Mouse (Mus musculus): ENCODE results near the gene Hoxd8. TPM values are rescaled to one million over a fixed set of nuclear protein-coding genes. Genes with fewer than 3 reads are reported as not detected.

The Hoxd8 gene
- polyA plus RNA-seq, 1 experiment from 2014 or later, result 2.6 TPM

GRCm38 (mm10) chr2:74671847-74672246 is 32.6 kb upstream of the Hoxd8 start:
- no peak for ATAC-seq (ENCODE audit: insufficient number of reproducible peaks, insufficient read depth, low FRiP score, low TSS enrichment)
- Histone ChIP-seq H3K9me3 (no peaks in the 10 kb centered on the region), H3K27me3 (peaks cover 91% of the 10 kb centered on the region), H3K4me3 (no peak overlapping the region), H3K4me1 (peaks cover 19% of the 10 kb centered on the region), H3K36me3 (no peaks in the 10 kb centered on the region), H3K4me2 (replicated peaks) (no peak overlapping the region), H3K9ac (no peak overlapping the region), H3K27ac (no peak overlapping the region)
- 3% methylated on average over 5 of the region's 5 CpGs for WGBS

DNA sequence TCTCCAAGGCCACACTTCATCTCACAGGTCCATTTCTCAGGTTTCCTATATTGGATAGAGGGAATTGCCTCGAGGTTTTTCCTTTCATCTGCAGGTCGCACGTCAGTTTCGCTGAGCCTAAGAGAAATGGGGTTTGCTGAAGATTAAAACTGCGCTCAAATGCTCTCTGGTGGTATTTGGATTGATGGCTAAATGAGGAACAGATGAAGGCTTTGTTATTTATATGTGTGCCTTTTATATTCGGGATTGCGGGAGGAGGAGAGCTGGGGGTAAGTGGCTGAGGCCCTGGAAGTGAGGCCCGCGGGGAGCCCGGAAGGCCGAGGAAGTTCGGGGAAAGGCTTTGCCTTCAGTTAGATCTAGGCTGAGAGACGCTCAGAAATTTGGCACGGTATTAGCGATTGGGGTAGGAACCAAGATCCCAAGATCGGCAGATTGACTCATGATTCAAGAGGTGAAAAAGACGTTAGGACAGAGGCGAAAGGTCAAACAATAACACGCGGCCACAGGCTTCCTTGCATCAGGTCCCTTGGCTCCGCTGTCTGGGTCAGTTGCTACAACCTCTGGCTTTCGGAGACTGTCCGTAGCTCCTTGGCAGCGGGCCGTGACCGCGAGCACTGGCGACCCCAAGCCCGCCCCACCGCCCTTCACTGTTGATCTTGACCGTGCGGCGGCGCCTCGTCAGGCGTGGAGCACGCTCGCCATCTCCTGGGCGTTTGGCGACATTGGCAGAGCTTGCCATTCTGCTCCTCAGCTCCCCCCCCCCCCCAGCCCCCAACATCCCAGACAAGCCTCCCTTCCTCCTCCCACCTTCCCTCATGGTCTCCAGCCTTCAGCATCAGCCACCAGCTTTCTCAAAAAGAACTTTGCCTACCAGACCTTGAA is 31.7 kb upstream of the Hoxd8 start:
- Histone ChIP-seq H3K4me1 (peaks cover 18% of the 10 kb centered on the region), H3K4me2 (replicated peaks) (peak overlapping the region; percentile 47), H3K27ac (no peak overlapping the region), H3K9ac (no peak overlapping the region), H3K9me3 (no peaks in the 10 kb centered on the region), H3K36me3 (no peaks in the 10 kb centered on the region), H3K27me3 (peaks cover 93% of the 10 kb centered on the region), H3K4me3 (peak overlapping the region; percentile 28)
- WGBS, result under 1% methylated on average over 40 of the region's 40 CpGs
- no peak for ATAC-seq (ENCODE audit: insufficient number of reproducible peaks, insufficient read depth, low FRiP score, low TSS enrichment)

- no peak for ATAC-seq (ENCODE audit: insufficient number of reproducible peaks, insufficient read depth, low FRiP score, low TSS enrichment)
- Histone ChIP-seq H3K9me3 (no peaks in the 10 kb centered on the region), H3K9ac (no peak overlapping the region), H3K27me3 (peaks cover 92% of the 10 kb centered on the region), H3K36me3 (no peaks in the 10 kb centered on the region), H3K27ac (no peak overlapping the region), H3K4me3 (no peak overlapping the region), H3K4me1 (0 out of 2 replicates have a peak, but pooled peaks cover 10% of the 10 kb centered on the region), H3K4me2 (replicated peaks) (no peak overlapping the region)
- WGBS, result under 1% methylated on average over 24 of the region's 24 CpGs
Observed at GRCm38 (mm10) chr2:74673835-74674425, 30.5 kb upstream of the Hoxd8 start.

DNA sequence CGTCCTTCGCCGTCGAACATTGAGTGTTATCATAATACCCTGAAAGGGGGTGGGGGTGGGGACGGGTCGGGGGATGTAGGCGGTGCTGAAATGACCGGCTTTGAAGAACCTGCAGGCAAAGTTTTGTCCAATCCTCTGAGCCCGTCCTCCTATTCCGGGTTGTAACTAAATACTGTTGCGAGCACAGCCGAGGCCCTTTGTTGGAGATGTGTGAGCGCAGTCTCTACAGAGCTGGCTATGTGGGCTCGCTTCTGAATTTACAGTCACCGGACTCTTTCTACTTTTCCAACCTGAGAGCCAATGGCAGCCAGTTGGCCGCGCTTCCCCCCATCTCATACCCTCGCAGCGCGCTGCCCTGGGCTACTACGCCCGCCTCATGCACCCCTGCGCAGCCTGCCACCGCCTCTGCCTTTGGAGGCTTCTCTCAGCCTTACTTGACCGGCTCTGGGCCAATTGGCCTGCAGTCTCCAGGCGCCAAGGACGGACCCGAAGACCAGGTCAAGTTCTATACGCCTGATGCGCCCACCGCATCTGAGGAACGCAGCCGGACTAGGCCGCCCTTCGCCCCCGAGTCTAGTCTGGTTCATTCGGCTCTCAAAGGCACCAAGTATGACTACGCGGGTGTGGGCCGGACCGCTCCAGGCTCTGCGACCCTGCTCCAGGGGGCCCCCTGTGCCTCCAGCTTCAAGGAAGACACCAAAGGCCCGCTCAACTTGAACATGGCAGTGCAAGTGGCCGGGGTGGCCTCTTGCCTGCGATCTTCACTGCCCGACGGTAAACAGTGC is 29.3 kb upstream of the Hoxd8 start, which contains the start of gene Hoxd12:
TSS of gene Hoxd12 (plus strand) at position 133 of the 785 bp plus-strand sequence.
- no peak within 1 kb of the TSS for H3K27ac ChIP-seq
- H3K4me2 ChIP-seq (replicated peaks), result no peak within 1 kb of the TSS
- no peaks in the 10 kb centered on the region for H3K9me3 ChIP-seq
- H3K9ac ChIP-seq, result no peak within 1 kb of the TSS
- ATAC-seq (ENCODE audit: insufficient number of reproducible peaks, insufficient read depth, low FRiP score, low TSS enrichment), result no peak
- peaks cover 95% of the 10 kb centered on the region for H3K27me3 ChIP-seq
- H3K4me1 ChIP-seq, result 0 out of 2 replicates have a peak, but pooled peaks cover 16% of the 10 kb centered on the region
- 2% methylated on average over 47 of the region's 47 CpGs for WGBS
- H3K36me3 ChIP-seq, result no peaks in the 10 kb centered on the region
- H3K4me3 ChIP-seq, result no peak within 1 kb of the TSS

DNA sequence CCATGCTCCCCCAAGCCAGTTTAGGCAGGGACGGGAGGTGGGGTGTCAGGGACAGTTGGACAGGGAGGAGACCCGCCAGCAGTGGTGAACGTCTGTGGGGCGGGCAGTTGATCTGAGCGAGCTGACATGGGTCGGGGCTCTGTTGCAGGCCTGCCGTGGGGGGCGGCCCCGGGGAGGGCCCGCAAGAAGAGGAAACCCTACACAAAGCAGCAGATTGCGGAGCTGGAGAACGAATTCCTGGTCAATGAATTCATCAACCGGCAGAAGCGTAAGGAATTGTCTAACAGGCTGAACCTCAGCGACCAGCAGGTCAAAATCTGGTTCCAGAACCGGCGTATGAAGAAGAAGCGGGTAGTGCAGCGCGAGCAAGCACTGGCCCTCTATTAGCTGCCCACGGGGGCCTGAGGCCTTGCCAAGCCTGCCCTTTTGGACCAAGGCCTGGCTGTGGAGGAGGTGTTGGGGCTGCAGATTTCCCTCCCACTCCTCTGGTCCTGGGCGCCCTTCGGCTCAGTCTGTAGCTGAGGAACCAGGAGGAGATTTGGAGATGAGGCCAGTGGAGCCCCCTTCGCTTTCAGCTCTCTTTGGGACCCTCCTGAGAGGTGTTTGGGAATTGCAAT is 28.6 kb upstream of the Hoxd8 start:
- WGBS, result 5% methylated on average over 23 of the region's 24 CpGs
- Histone ChIP-seq H3K9me3 (no peaks in the 10 kb centered on the region), H3K36me3 (no peaks in the 10 kb centered on the region), H3K4me1 (0 out of 2 replicates have a peak, but pooled peaks cover 16% of the 10 kb centered on the region), H3K4me2 (replicated peaks) (no peak overlapping the region), H3K27me3 (peaks cover 98% of the 10 kb centered on the region), H3K27ac (no peak overlapping the region), H3K4me3 (no peak overlapping the region), H3K9ac (no peak overlapping the region)
- 0 out of 2 replicates have a peak, but pooled peaks have one; percentile 28 for ATAC-seq (ENCODE audit: insufficient number of reproducible peaks, insufficient read depth, low FRiP score, low TSS enrichment)

DNA sequence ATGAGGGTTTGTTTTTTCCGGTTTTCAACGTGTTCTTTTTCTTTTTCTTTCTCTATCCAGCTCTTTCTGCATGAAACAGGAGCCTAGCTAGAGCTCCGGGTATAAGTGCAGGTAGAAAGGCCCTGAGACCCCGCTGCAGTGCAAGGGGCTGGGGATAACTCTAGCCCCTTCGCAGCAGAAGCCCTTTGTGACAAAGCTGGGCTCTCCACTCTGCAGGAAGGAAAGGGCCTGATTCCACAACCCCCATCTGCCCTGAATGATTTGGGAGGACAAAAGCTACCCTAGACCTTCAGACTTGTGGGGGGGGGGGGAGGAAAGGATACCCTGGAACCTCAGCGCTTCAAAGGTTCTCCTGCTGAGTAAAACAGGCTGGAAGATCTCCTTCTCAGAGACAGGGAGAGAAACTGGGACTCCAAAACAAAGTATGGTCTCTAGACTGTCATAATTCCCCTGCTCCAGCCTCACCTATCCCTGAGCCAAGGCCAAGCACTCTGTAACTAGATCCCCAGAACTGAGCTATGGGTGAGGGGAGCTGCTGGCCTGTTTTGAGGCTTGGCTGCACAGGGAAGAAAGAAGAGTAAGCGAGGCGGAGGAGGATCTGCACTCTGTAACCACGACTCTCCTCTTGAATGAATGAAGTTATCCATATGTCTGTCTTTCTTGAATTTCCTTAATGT is 27.9 kb upstream of the Hoxd8 start:
- Histone ChIP-seq H3K9me3 (no peaks in the 10 kb centered on the region), H3K27me3 (peaks cover 99% of the 10 kb centered on the region), H3K4me1 (peaks cover 16% of the 10 kb centered on the region; the same call in 1 of the 2 replicates), H3K9ac (no peak overlapping the region), H3K4me3 (no peak overlapping the region), H3K27ac (no peak overlapping the region), H3K36me3 (no peaks in the 10 kb centered on the region), H3K4me2 (replicated peaks) (no peak overlapping the region)
- ATAC-seq (ENCODE audit: insufficient number of reproducible peaks, insufficient read depth, low FRiP score, low TSS enrichment), result no peak
- 4% methylated on average over 9 of the region's 9 CpGs for WGBS

DNA sequence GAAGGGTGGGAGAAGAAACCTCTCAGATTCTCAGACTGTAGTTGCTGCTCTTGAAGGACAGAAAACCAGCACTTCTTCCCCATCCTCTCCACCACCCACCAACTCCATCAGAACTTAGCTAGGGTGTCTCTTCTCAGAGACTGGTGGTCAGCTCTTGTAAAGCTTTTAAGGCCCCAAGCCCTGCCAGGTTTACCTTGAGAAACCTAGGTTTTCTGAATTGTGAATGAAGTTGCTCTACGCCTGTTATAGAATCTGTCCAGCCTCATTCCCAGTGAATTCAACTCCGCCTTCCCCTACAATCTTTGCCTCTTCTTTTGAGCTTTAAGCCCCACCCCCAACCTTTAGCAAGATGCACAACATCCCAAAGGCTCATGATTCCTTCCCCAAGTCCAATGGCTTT is 27.3 kb upstream of the Hoxd8 start:
- 9% methylated on average over 2 of the region's 2 CpGs for WGBS
- no peak overlapping the region for H3K9ac ChIP-seq
- no peak overlapping the region for H3K27ac ChIP-seq
- no peaks in the 10 kb centered on the region for H3K9me3 ChIP-seq
- H3K4me1 ChIP-seq, result peaks cover 22% of the 10 kb centered on the region
- no peak overlapping the region for H3K4me2 ChIP-seq (replicated peaks)
- peaks cover 99% of the 10 kb centered on the region for H3K27me3 ChIP-seq
- no peak for ATAC-seq (ENCODE audit: insufficient number of reproducible peaks, insufficient read depth, low FRiP score, low TSS enrichment)
- H3K36me3 ChIP-seq, result no peaks in the 10 kb centered on the region
- H3K4me3 ChIP-seq, result no peak overlapping the region

GRCm38 (mm10) chr2:74678891-74679595 is 25.4 kb upstream of the Hoxd8 start, which contains the start of gene Hoxd11:
Gene Hoxd11 (plus strand): TSS chr2:74679557.
- H3K27ac ChIP-seq, result no peak within 1 kb of the TSS
- H3K9ac ChIP-seq, result no peak within 1 kb of the TSS
- H3K4me2 ChIP-seq (replicated peaks), result 0 out of 2 replicates have a peak within 1 kb of the TSS, but pooled peaks have one; percentile 5

DNA sequence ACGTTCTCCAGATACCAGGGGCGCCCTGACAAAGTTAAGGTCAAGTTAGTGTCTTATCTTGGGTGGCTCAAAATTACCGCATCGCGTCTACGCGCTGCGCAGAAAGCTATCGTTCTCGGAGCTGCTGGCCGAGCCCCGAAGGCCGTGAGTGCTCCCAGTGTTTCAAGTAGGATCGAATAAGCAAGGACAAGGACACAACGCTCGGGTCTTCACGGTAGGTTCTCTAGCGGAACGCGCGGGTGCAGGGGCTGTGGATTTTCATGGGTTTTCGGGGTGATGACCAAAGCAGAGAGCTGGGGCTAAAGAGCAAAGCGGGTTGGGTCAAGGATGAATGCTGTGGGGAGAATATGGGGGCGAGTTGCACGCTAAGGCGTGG is 24.8 kb upstream of the Hoxd8 start:
- Histone ChIP-seq H3K4me1 (peaks cover 18% of the 10 kb centered on the region), H3K27ac (no peak overlapping the region), H3K27me3 (peaks cover 98% of the 10 kb centered on the region), H3K4me2 (replicated peaks) (0 out of 2 replicates have a peak overlapping the region, but pooled peaks have one; percentile 5), H3K36me3 (no peaks in the 10 kb centered on the region), H3K9me3 (no peaks in the 10 kb centered on the region), H3K9ac (no peak overlapping the region), H3K4me3 (no peak overlapping the region)
- WGBS, result under 1% methylated on average over 26 of the region's 26 CpGs
- no peak for ATAC-seq (ENCODE audit: insufficient number of reproducible peaks, insufficient read depth, low FRiP score, low TSS enrichment)

More at GRCm38 (mm10) chr2:74678891-74679595, 25.4 kb upstream of the Hoxd8 start, which contains the start of gene Hoxd11:
- no peak for ATAC-seq (ENCODE audit: insufficient number of reproducible peaks, insufficient read depth, low FRiP score, low TSS enrichment)
- Histone ChIP-seq H3K9me3 (no peaks in the 10 kb centered on the region), H3K27me3 (peaks cover 98% of the 10 kb centered on the region), H3K4me3 (no peak within 1 kb of the TSS), H3K36me3 (no peaks in the 10 kb centered on the region), H3K4me1 (peaks cover 18% of the 10 kb centered on the region)
- 2% methylated on average over 15 of the region's 15 CpGs for WGBS

GRCm38 (mm10) chr2:74679980-74680379 is 24.4 kb upstream of the Hoxd8 start:
- peaks cover 98% of the 10 kb centered on the region for H3K27me3 ChIP-seq
- under 1% methylated on average over 23 of the region's 23 CpGs for WGBS
- H3K9me3 ChIP-seq, result no peaks in the 10 kb centered on the region
- H3K36me3 ChIP-seq, result no peaks in the 10 kb centered on the region
- H3K9ac ChIP-seq, result no peak overlapping the region
- ATAC-seq (ENCODE audit: insufficient number of reproducible peaks, insufficient read depth, low FRiP score, low TSS enrichment), result no peak
- H3K4me2 ChIP-seq (replicated peaks), result 0 out of 2 replicates have a peak overlapping the region, but pooled peaks have one; percentile 5
- H3K27ac ChIP-seq, result no peak overlapping the region
- H3K4me3 ChIP-seq, result no peak overlapping the region
- peaks cover 18% of the 10 kb centered on the region for H3K4me1 ChIP-seq
